Mouse (Mus musculus): ENCODE measurements at regions not wholly inside any gene's neighbourhood (a gene's known extent, or its start where the extent isn't known, plus 50 kb on each side); places are given as distances from the start of the nearest gene placed in this dataset.
A peak's percentile ranks its signal among the peaks of the same experiment; 100 is the strongest.

DNA sequence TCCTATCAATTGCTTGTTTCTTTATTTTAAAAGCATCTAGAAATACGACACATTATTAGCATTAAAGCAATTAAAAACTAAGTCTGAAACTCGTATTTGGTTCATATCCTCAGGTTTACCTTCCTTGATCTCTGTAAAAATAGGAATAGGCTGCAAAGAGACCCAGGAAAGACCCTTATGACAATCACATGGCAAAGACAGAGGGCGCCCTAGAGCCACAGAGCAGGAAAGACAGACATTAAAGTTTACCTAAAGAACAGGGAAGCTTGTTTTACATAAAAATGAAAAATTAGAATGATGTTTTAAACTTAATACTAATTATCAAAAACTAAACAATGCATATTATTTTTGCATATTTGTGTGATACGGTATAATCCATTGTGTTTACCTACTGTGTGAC, 153.2 kb downstream of the Usp25 start:
- no peaks in the 10 kb centered on the region for H3K27me3 ChIP-seq (ENCODE audit: control insufficient read depth, insufficient read depth, low read length)
- H3K4me3 ChIP-seq (ENCODE audit: low read depth, low read length): no peak overlapping the region
- no peak overlapping the region for H3K27ac ChIP-seq (ENCODE audit: low read depth, low read length)
- no peaks in the 10 kb centered on the region for H3K9me3 ChIP-seq (ENCODE audit: control insufficient read depth, low read length)
- 75% methylated on average over 4 of the region's 4 CpGs for WGBS
- H3K36me3 ChIP-seq (ENCODE audit: control insufficient read depth, insufficient read depth, low read length): no peaks in the 10 kb centered on the region
- no peaks in the 10 kb centered on the region for H3K4me1 ChIP-seq (ENCODE audit: control insufficient read depth, insufficient read depth, low read length)
- H3K9ac ChIP-seq (replicated peaks; ENCODE audit: low read depth, low read length): no peak overlapping the region
- no peak overlapping the region for H3K4me2 ChIP-seq (ENCODE audit: low read depth, low read length)
- no peak for ATAC-seq (ENCODE audit: low read depth)

DNA sequence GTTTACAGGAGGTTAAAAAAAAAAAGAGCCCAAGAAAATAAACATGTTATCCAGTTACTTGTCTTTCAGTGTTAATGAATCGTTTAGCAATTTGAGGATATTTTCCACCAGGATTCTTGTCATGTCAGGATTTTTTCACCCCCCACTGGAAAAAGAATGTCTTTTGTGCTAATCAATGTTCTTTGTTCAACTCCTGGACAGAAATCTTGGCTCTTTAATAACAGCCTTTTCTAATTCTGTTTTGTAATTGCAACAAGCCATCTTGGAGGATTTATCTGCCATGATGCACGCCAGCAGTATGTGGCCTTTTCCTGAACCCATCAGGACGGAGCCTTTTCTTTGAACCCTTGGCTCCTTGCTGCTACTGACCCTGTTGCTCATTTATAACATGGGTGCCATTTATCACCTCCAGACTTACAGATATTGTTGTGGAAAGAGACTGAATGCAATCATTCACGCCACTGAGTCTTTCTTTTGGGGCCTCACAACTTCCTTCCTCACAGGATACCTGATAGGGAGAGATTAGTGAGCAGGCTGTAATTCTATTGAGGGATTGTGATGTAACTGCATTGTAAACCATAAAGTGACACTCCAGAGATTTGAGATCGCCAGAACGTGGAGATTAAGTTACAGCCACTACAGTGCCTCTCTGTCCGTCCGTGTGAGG, 159.7 kb downstream of the Usp25 start:
- Histone ChIP-seq H3K9me3 (ENCODE audit: control insufficient read depth, low read length) (no peaks in the 10 kb centered on the region), H3K9ac (replicated peaks; ENCODE audit: low read depth, low read length) (no peak overlapping the region), H3K36me3 (ENCODE audit: control insufficient read depth, insufficient read depth, low read length) (no peaks in the 10 kb centered on the region), H3K27me3 (ENCODE audit: control insufficient read depth, insufficient read depth, low read length) (no peaks in the 10 kb centered on the region), H3K4me2 (ENCODE audit: low read depth, low read length) (no peak overlapping the region), H3K27ac (ENCODE audit: low read depth, low read length) (no peak overlapping the region; the same call in 1 of the 2 replicates), H3K4me1 (ENCODE audit: control insufficient read depth, insufficient read depth, low read length) (peaks cover 10% of the 10 kb centered on the region), H3K4me3 (ENCODE audit: low read depth, low read length) (no peak overlapping the region)
- WGBS: 6% methylated on average over 8 of the region's 8 CpGs
- ATAC-seq (ENCODE audit: low read depth): peak; percentile 63; the same call in 1 of the 2 replicates

DNA sequence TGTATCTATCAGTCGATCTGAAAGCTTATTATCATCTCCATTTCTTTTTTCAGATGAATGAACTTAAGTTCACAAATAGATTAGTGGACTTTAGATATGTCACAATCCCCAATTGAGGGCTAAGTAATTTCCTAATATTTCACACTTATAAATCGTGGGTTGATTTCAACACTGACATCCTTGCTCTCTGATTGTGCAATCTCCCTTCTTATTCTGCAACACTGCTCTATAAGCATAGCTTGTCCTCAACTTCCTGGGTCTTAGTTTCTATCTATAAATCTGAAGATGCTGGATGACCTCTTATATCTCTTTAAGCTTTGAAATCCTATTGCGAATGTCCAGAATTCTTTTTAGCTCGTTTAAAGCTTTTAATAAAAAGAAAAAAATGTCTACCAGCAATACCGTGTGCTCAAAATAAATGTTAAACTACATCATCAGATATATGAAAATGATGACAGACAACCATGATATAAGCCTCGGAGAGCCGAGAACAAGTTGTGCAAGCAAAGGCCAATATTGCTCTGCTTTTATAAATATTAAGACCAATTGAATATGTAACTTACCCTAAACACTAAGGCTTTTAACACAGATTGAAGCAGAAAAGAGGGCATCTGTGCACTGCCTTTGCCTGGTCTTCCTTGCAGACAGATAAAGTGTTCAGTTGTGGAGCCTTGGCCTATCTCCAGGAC, 161.4 kb downstream of the Usp25 start:
- WGBS: 76% methylated on average over 7 of the region's 7 CpGs

DNA sequence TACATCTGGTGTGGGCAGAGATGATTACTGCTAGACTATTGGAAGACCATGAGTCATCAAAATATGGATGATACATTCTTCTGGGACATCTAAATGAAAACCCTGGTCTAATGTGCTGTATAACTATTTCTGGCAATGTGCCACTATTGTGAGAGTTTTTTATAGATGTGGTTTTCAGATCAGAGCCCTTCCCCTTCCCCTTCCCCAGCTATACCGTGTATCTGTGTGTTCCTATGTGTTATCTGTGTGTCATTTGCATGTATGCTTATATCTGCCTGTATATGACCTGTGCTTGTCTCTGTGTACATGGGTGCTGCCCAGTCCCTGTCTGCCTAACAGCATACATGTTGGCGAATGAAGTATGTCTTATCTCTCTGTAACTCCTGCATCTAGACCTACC, 167.5 kb downstream of the Usp25 start:
- ATAC-seq (ENCODE audit: low read depth): no peak
- no peak overlapping the region for H3K27ac ChIP-seq (ENCODE audit: low read depth, low read length)

More for the DNA sequence above, 161.4 kb downstream of the Usp25 start:
- no peak overlapping the region for H3K4me3 ChIP-seq (ENCODE audit: low read depth, low read length)
- no peak overlapping the region for H3K4me2 ChIP-seq (ENCODE audit: low read depth, low read length)
- H3K9me3 ChIP-seq (ENCODE audit: control insufficient read depth, low read length): no peaks in the 10 kb centered on the region
- no peaks in the 10 kb centered on the region for H3K27me3 ChIP-seq (ENCODE audit: control insufficient read depth, insufficient read depth, low read length)
- no peaks in the 10 kb centered on the region for H3K36me3 ChIP-seq (ENCODE audit: control insufficient read depth, insufficient read depth, low read length)
- H3K4me1 ChIP-seq (ENCODE audit: control insufficient read depth, insufficient read depth, low read length): peaks cover 10% of the 10 kb centered on the region
- no peak overlapping the region for H3K27ac ChIP-seq (ENCODE audit: low read depth, low read length)
- H3K9ac ChIP-seq (replicated peaks; ENCODE audit: low read depth, low read length): no peak overlapping the region
- no peak for ATAC-seq (ENCODE audit: low read depth)

More for the DNA sequence above, 167.5 kb downstream of the Usp25 start:
- Histone ChIP-seq H3K9me3 (ENCODE audit: control insufficient read depth, low read length) (no peaks in the 10 kb centered on the region), H3K4me1 (ENCODE audit: control insufficient read depth, insufficient read depth, low read length) (no peaks in the 10 kb centered on the region), H3K36me3 (ENCODE audit: control insufficient read depth, insufficient read depth, low read length) (no peaks in the 10 kb centered on the region), H3K4me2 (ENCODE audit: low read depth, low read length) (no peak overlapping the region), H3K9ac (replicated peaks; ENCODE audit: low read depth, low read length) (no peak overlapping the region), H3K4me3 (ENCODE audit: low read depth, low read length) (no peak overlapping the region), H3K27me3 (ENCODE audit: control insufficient read depth, insufficient read depth, low read length) (no peaks in the 10 kb centered on the region)
- WGBS: 76% methylated on average over 2 of the region's 2 CpGs
